Mouse (Mus musculus) hindbrain, embryonic 11.5 days (tissue): ENCODE measurements around the gene Adh1. TPM values are rescaled to one million over a fixed set of nuclear protein-coding genes. Genes with fewer than 3 reads are reported as not detected.

Source experiments
- ATAC-seq: fragments of 200-750 bp; cut with Nextera tagmentation; 2 replicates; pipeline ENCODE4 v1.8.0; 2017; ENCODE audit warnings: mild to moderate bottlenecking, moderate TSS enrichment, moderate library complexity; ENCODE audit not compliant: low FRiP score
- DNase-seq: peaks from one replicate; pipeline ENCODE4 v3.0.0-alpha.2; 2015; ENCODE audit warnings: low spot score
- H3K27ac ChIP-seq: fragments of 300-500 bp; sonication (generic); 2 replicates; pipeline ENCODE4 v1.5.1; 2014; ENCODE audit warnings: mild to moderate bottlenecking, low read depth, low read length
- H3K27me3 ChIP-seq: fragments of 300-500 bp; sonication (generic); 2 replicates; pipeline ENCODE4 v1.6.1; 2014; ENCODE audit warnings: mild to moderate bottlenecking, low read length, moderate library complexity, mixed read lengths; ENCODE audit not compliant: control insufficient read depth, insufficient read depth
- H3K36me3 ChIP-seq: fragments of 300-500 bp; sonication (generic); 2 replicates; pipeline ENCODE4 v1.6.1; 2014; ENCODE audit warnings: mild to moderate bottlenecking, low read length, moderate library complexity, mixed read lengths; ENCODE audit not compliant: control insufficient read depth, insufficient read depth
- H3K4me1 ChIP-seq: fragments of 300-500 bp; sonication (generic); replicated peaks from 2 replicates; pipeline ENCODE4 v1.6.1; 2014; ENCODE audit warnings: low read length, mixed read lengths; ENCODE audit not compliant: control insufficient read depth, insufficient read depth
- H3K4me2 ChIP-seq: fragments of 300-500 bp; sonication (generic); replicated peaks from 2 replicates; pipeline ENCODE4 v1.6.1; 2014; ENCODE audit warnings: mild to moderate bottlenecking, low read depth, low read length
- H3K4me3 ChIP-seq: fragments of 300-500 bp; sonication (generic); 2 replicates; pipeline ENCODE4 v1.5.1; 2014; ENCODE audit warnings: low read depth, low read length
- H3K9ac ChIP-seq: fragments of 300-500 bp; sonication (generic); 2 replicates; pipeline ENCODE4 v1.6.1; 2014; ENCODE audit warnings: low read depth, low read length
- H3K9me3 ChIP-seq: fragments of 300-500 bp; sonication (generic); 2 replicates; pipeline ENCODE4 v1.6.1; 2016; ENCODE audit warnings: low read length; ENCODE audit not compliant: control insufficient read depth
- WGBS: fragments of 180-500 bp; shearing (Covaris S2); extraction: QIAGEN DNeasy Blood & Tissue Kit; methylation state at CpG from one replicate; pipeline ENCODE4 v1.1.7; 2014; 5-methylcytosine and 5-hydroxymethylcytosine counted together
- polyA plus RNA-seq: library from polyadenylated mRNA; unstranded; fragments of >200 nt; fragmentation: Nextera tagmentation; extraction: Ambion mirVana; gene quantifications from 2 replicates; pipeline ENCODE4 v1.2.1, GENCODE M21; 2014

Gene Adh1
- polyA plus RNA-seq, 1 experiment from 2014 or later = 0.29 TPM

GRCm38 (mm10) chr3:138246511-138247020 is 14.2 kb upstream of the Adh1 start:
- ATAC-seq (no peak), DNase-seq (no peak)
- Histone ChIP-seq H3K4me2 (no peak overlapping the region), H3K27me3 (no peaks in the 10 kb centered on the region), H3K9me3 (no peaks in the 10 kb centered on the region), H3K4me1 (no peaks in the 10 kb centered on the region), H3K36me3 (no peaks in the 10 kb centered on the region), H3K27ac (no peak overlapping the region), H3K9ac (no peak overlapping the region), H3K4me3 (no peak overlapping the region)

- no peak for DNase-seq
- Histone ChIP-seq H3K4me2 (no peak overlapping the region), H3K36me3 (no peaks in the 10 kb centered on the region)
Measured at GRCm38 (mm10) chr3:138247241-138247640, 13.6 kb upstream of the Adh1 start.

GRCm38 (mm10) chr3:138248011-138248410 is 12.8 kb upstream of the Adh1 start:
- Histone ChIP-seq H3K27me3 (no peaks in the 10 kb centered on the region), H3K36me3 (no peaks in the 10 kb centered on the region), H3K27ac (no peak overlapping the region), H3K9me3 (no peaks in the 10 kb centered on the region), H3K9ac (no peak overlapping the region), H3K4me3 (no peak overlapping the region), H3K4me1 (no peaks in the 10 kb centered on the region), H3K4me2 (no peak overlapping the region)
- ATAC-seq (no peak), DNase-seq (no peak)
- 79% methylated on average over 7 of the region's 7 CpGs for WGBS

More at GRCm38 (mm10) chr3:138247241-138247640, 13.6 kb upstream of the Adh1 start:
- no peak overlapping the region for H3K4me3 ChIP-seq
- WGBS = 80% methylated on average over 4 of the region's 4 CpGs
- H3K27me3 ChIP-seq = no peaks in the 10 kb centered on the region
- no peak for ATAC-seq
- no peaks in the 10 kb centered on the region for H3K4me1 ChIP-seq
- H3K9me3 ChIP-seq = no peaks in the 10 kb centered on the region
- no peak overlapping the region for H3K27ac ChIP-seq
- H3K9ac ChIP-seq = no peak overlapping the region

GRCm38 (mm10) chr3:138248746-138249145 is 12.0 kb upstream of the Adh1 start:
- no peaks in the 10 kb centered on the region for H3K27me3 ChIP-seq

GRCm38 (mm10) chr3:138251156-138251555 is 9.6 kb upstream of the Adh1 start:
- Histone ChIP-seq H3K9me3 (no peaks in the 10 kb centered on the region), H3K27me3 (no peaks in the 10 kb centered on the region), H3K4me3 (no peak overlapping the region), H3K9ac (no peak overlapping the region), H3K27ac (no peak overlapping the region), H3K4me2 (no peak overlapping the region), H3K4me1 (no peaks in the 10 kb centered on the region), H3K36me3 (no peaks in the 10 kb centered on the region)
- 84% methylated on average over 6 of the region's 6 CpGs for WGBS
- ATAC-seq (no peak), DNase-seq (no peak)

More at GRCm38 (mm10) chr3:138248746-138249145, 12.0 kb upstream of the Adh1 start:
- Histone ChIP-seq H3K4me1 (no peaks in the 10 kb centered on the region), H3K36me3 (no peaks in the 10 kb centered on the region), H3K9ac (no peak overlapping the region), H3K9me3 (no peaks in the 10 kb centered on the region), H3K27ac (no peak overlapping the region), H3K4me3 (no peak overlapping the region), H3K4me2 (no peak overlapping the region)
- ATAC-seq (no peak), DNase-seq (no peak)
- 95% methylated on average over 8 of the region's 8 CpGs for WGBS

- 53% methylated on average over 5 of the region's 5 CpGs for WGBS
- Histone ChIP-seq H3K4me1 (no peaks in the 10 kb centered on the region), H3K9ac (no peak overlapping the region), H3K36me3 (no peaks in the 10 kb centered on the region), H3K9me3 (no peaks in the 10 kb centered on the region), H3K4me2 (no peak overlapping the region), H3K27ac (no peak overlapping the region), H3K4me3 (no peak overlapping the region), H3K27me3 (no peaks in the 10 kb centered on the region)
- ATAC-seq = peak; percentile 68
- DNase-seq = no peak
Measured at GRCm38 (mm10) chr3:138254205-138254604, 6.6 kb upstream of the Adh1 start.

- WGBS = 40% methylated on average over 3 of the region's 3 CpGs
- no peak overlapping the region for H3K9ac ChIP-seq
- H3K9me3 ChIP-seq = no peaks in the 10 kb centered on the region
- no peaks in the 10 kb centered on the region for H3K4me1 ChIP-seq
- no peaks in the 10 kb centered on the region for H3K36me3 ChIP-seq
- ATAC-seq = no peak
- no peak overlapping the region for H3K4me3 ChIP-seq
- H3K27ac ChIP-seq = no peak overlapping the region
- DNase-seq = no peak
- H3K4me2 ChIP-seq = no peak overlapping the region
- no peaks in the 10 kb centered on the region for H3K27me3 ChIP-seq
Measured at GRCm38 (mm10) chr3:138255366-138255765, 5.4 kb upstream of the Adh1 start.

GRCm38 (mm10) chr3:138255780-138256550 is 4.8 kb upstream of the Adh1 start:
- Histone ChIP-seq H3K4me2 (no peak overlapping the region), H3K27ac (no peak overlapping the region), H3K4me3 (no peak overlapping the region), H3K36me3 (no peaks in the 10 kb centered on the region), H3K9me3 (no peaks in the 10 kb centered on the region), H3K9ac (no peak overlapping the region), H3K27me3 (no peaks in the 10 kb centered on the region), H3K4me1 (no peaks in the 10 kb centered on the region)
- DNase-seq (no peak), ATAC-seq (no peak)
- WGBS = 87% methylated on average over 9 of the region's 9 CpGs

- H3K4me3 ChIP-seq = no peak overlapping the region
- no peaks in the 10 kb centered on the region for H3K4me1 ChIP-seq
- no peaks in the 10 kb centered on the region for H3K36me3 ChIP-seq
- WGBS = 74% methylated on average over 4 of the region's 4 CpGs
- no peak overlapping the region for H3K27ac ChIP-seq
- H3K9ac ChIP-seq = no peak overlapping the region
- H3K9me3 ChIP-seq = no peaks in the 10 kb centered on the region
- no peaks in the 10 kb centered on the region for H3K27me3 ChIP-seq
- H3K4me2 ChIP-seq = no peak overlapping the region
- ATAC-seq (no peak), DNase-seq (no peak)
Measured at GRCm38 (mm10) chr3:138262568-138262967, 1.8 kb downstream of the Adh1 start.
